Mouse (Mus musculus) heart, postnatal 0 days (tissue): ENCODE measurements around the gene Ano2. TPM values are rescaled to one million over a fixed set of nuclear protein-coding genes. Genes with fewer than 3 reads are reported as not detected.

Experiments used
- ATAC-seq: fragments of 200-750 bp; cut with Nextera tagmentation; 2 replicates; pipeline ENCODE4 v1.8.0; 2017; ENCODE audit warnings: low read depth, moderate number of reproducible peaks, moderate library complexity; ENCODE audit not compliant: insufficient read depth
- DNase-seq: peaks from one replicate; pipeline ENCODE4 v3.0.0-alpha.2; 2016; ENCODE audit warnings: low spot score
- H3K27ac ChIP-seq: fragments of 300-500 bp; sonication (generic); 2 replicates; pipeline ENCODE4 v1.5.1; 2014; ENCODE audit warnings: low read depth, mild to moderate bottlenecking
- H3K27me3 ChIP-seq: fragments of 300-500 bp; sonication (generic); 2 replicates; pipeline ENCODE4 v1.6.1; 2014; ENCODE audit warnings: low read length, mixed read lengths; ENCODE audit not compliant: control insufficient read depth, insufficient read depth
- H3K36me3 ChIP-seq: fragments of 300-500 bp; sonication (generic); replicated peaks from 2 replicates; pipeline ENCODE4 v1.6.1; 2014; ENCODE audit warnings: low read length, mixed read lengths; ENCODE audit not compliant: control insufficient read depth, insufficient read depth
- H3K4me1 ChIP-seq: fragments of 300-500 bp; sonication (generic); 2 replicates; pipeline ENCODE4 v1.6.1; 2014; ENCODE audit warnings: antibody characterized with exemption; ENCODE audit not compliant: control insufficient read depth, insufficient read depth
- H3K4me2 ChIP-seq: fragments of 300-500 bp; sonication (generic); 2 replicates; pipeline ENCODE4 v1.6.1; 2014; ENCODE audit warnings: low read depth, mild to moderate bottlenecking, low read length, moderate library complexity
- H3K4me3 ChIP-seq: fragments of 300-500 bp; sonication (generic); 2 replicates; pipeline ENCODE4 v1.5.1; 2014; ENCODE audit warnings: low read depth, low read length
- H3K9ac ChIP-seq: fragments of 300-500 bp; sonication (generic); replicated peaks from 2 replicates; pipeline ENCODE4 v1.6.1; 2014; ENCODE audit warnings: low read depth, low read length, mixed read lengths
- H3K9me3 ChIP-seq: fragments of 300-500 bp; sonication (generic); replicated peaks from 2 replicates; pipeline ENCODE4 v1.6.1; 2016; ENCODE audit warnings: low read length; ENCODE audit not compliant: control insufficient read depth
- CTCF ChIP-seq: IDR thresholded peaks from 2 replicates; pipeline ENCODE4 v1.5.1; 2016; ENCODE audit warnings: antibody characterized with exemption, control low read depth, low read depth
- EP300 ChIP-seq: IDR thresholded peaks from 2 replicates; pipeline ENCODE4 v1.6.1; 2016; ENCODE audit warnings: antibody characterized with exemption, low read depth
- WGBS: fragments of 180-500 bp; shearing (Covaris S2); extraction: QIAGEN DNeasy Blood & Tissue Kit; methylation state at CpG from one replicate; pipeline ENCODE4 v1.1.7; 2014; 5-methylcytosine and 5-hydroxymethylcytosine counted together
- polyA plus RNA-seq: library from polyadenylated mRNA; unstranded; fragments of >200 nt; fragmentation: Nextera tagmentation; extraction: Ambion mirVana; gene quantifications from 2 replicates; pipeline ENCODE4 v1.2.1, GENCODE M21; 2015
- total RNA-seq: library from RNA; depleted of rRNA; stranded (reverse); fragments of >200 nt; gene quantifications from 2 replicates; pipeline ENCODE4 v1.2.3, GENCODE M21; 2014; ENCODE audit warnings: low replicate concordance

Ano2 gene
- total and polyA plus RNA-seq, 2 experiments from 2014 or later: 2.7 TPM; not detected in 1

- 38% methylated on average over 4 of the region's 4 CpGs for WGBS
- no peaks in the 10 kb centered on the region for H3K36me3 ChIP-seq
- no peak for ATAC-seq
These were observed 355.7 kb downstream of the Ano2 start for GRCm38 (mm10) chr6:126045931-126046330.

GRCm38 (mm10) chr6:126048206-126048605 is 358.0 kb downstream of the Ano2 start:
- Histone ChIP-seq H3K27ac (no peak overlapping the region), H3K4me2 (no peak overlapping the region), H3K4me1 (no peaks in the 10 kb centered on the region), H3K4me3 (no peak overlapping the region), H3K36me3 (no peaks in the 10 kb centered on the region), H3K9me3 (no peaks in the 10 kb centered on the region), H3K9ac (no peak overlapping the region), H3K27me3 (no peaks in the 10 kb centered on the region)
- 59% methylated on average over 4 of the region's 4 CpGs for WGBS
- TF ChIP-seq CTCF (no peak), EP300 (no peak)
- DNase-seq: no peak
- ATAC-seq: no peak

More at GRCm38 (mm10) chr6:126045931-126046330, 355.7 kb downstream of the Ano2 start:
- no peak overlapping the region for H3K9ac ChIP-seq
- no peak for DNase-seq
- no peak overlapping the region for H3K4me2 ChIP-seq
- H3K27me3 ChIP-seq: no peaks in the 10 kb centered on the region
- no peaks in the 10 kb centered on the region for H3K9me3 ChIP-seq
- H3K4me3 ChIP-seq: no peak overlapping the region
- H3K4me1 ChIP-seq: 0 out of 2 replicates have a peak, but pooled peaks cover 5% of the 10 kb centered on the region
- no peak overlapping the region for H3K27ac ChIP-seq
- TF ChIP-seq CTCF (peak; percentile 49), EP300 (no peak)

- DNase-seq (no peak), ATAC-seq (no peak)
- H3K4me1 ChIP-seq: no peaks in the 10 kb centered on the region
- H3K27ac ChIP-seq: no peak overlapping the region
- no peak overlapping the region for H3K4me2 ChIP-seq
- H3K27me3 ChIP-seq: no peaks in the 10 kb centered on the region
- no peaks in the 10 kb centered on the region for H3K9me3 ChIP-seq
- no peak overlapping the region for H3K4me3 ChIP-seq
- WGBS: 71% methylated on average over 5 of the region's 5 CpGs
- TF ChIP-seq CTCF (no peak), EP300 (no peak)
- no peaks in the 10 kb centered on the region for H3K36me3 ChIP-seq
- H3K9ac ChIP-seq: no peak overlapping the region
These were observed 362.9 kb downstream of the Ano2 start for GRCm38 (mm10) chr6:126053136-126053535.

GRCm38 (mm10) chr6:126057706-126058105 is 367.5 kb downstream of the Ano2 start:
- DNase-seq (no peak), ATAC-seq (no peak)
- WGBS: 61% methylated on average over 3 of the region's 3 CpGs
- Histone ChIP-seq H3K9ac (no peak overlapping the region), H3K4me3 (no peak overlapping the region), H3K27me3 (no peaks in the 10 kb centered on the region), H3K4me2 (no peak overlapping the region), H3K9me3 (no peaks in the 10 kb centered on the region), H3K4me1 (no peaks in the 10 kb centered on the region), H3K27ac (no peak overlapping the region), H3K36me3 (no peaks in the 10 kb centered on the region)
- TF ChIP-seq EP300 (no peak), CTCF (no peak)

GRCm38 (mm10) chr6:126080531-126080930 is 390.3 kb downstream of the Ano2 start:
- TF ChIP-seq CTCF (no peak), EP300 (no peak)
- H3K9ac ChIP-seq: no peak overlapping the region
- H3K4me3 ChIP-seq: no peak overlapping the region
- WGBS: 76% methylated on average over 3 of the region's 3 CpGs
- H3K36me3 ChIP-seq: no peaks in the 10 kb centered on the region
- no peaks in the 10 kb centered on the region for H3K4me1 ChIP-seq
- DNase-seq (no peak), ATAC-seq (no peak)
- no peaks in the 10 kb centered on the region for H3K9me3 ChIP-seq
- no peak overlapping the region for H3K4me2 ChIP-seq
- no peak overlapping the region for H3K27ac ChIP-seq
- no peaks in the 10 kb centered on the region for H3K27me3 ChIP-seq

GRCm38 (mm10) chr6:126086321-126086950 is 396.2 kb downstream of the Ano2 start:
- 68% methylated on average over 3 of the region's 3 CpGs for WGBS

More at GRCm38 (mm10) chr6:126086321-126086950, 396.2 kb downstream of the Ano2 start:
- H3K27me3 ChIP-seq: no peaks in the 10 kb centered on the region
- H3K9me3 ChIP-seq: no peaks in the 10 kb centered on the region
- no peak overlapping the region for H3K4me2 ChIP-seq
- no peak overlapping the region for H3K9ac ChIP-seq
- ATAC-seq (no peak), DNase-seq (no peak)
- TF ChIP-seq CTCF: no peak
- TF ChIP-seq EP300: no peak
- no peaks in the 10 kb centered on the region for H3K36me3 ChIP-seq
- H3K4me3 ChIP-seq: no peak overlapping the region
- H3K27ac ChIP-seq: no peak overlapping the region
- H3K4me1 ChIP-seq: no peaks in the 10 kb centered on the region
